Mouse (Mus musculus) layer of hippocampus, postnatal 25 days (tissue): Measurements from ENCODE around the gene Cdcp1. TPM values are rescaled to one million over a fixed set of nuclear protein-coding genes. Genes with fewer than 3 reads are reported as not detected.

Experiments
- DNase-seq, 2 experiments: peaks; one replicate each; pipeline ENCODE4 v3.0.0; 2022; ENCODE audit warnings: mixed read lengths in 2 of 2, low spot score in 1 of 2; ENCODE audit errors: extremely low spot score in 1 of 2
- total RNA-seq, 2 experiments: library from RNA; stranded (reverse); gene quantifications; 2 replicates each; pipeline ENCODE4 v1.2.3; 2021

The Cdcp1 gene
- total RNA-seq, 2 experiments from 2014 or later, result not detected

GRCm38 (mm10) chr9:123156910-123157361, 58.9 kb downstream of the Cdcp1 start:
- DNase-seq, result peak in 1 of 2 experiments; percentile 28

- DNase-seq, result no peak
These were observed 62.7 kb downstream of the Cdcp1 start for GRCm38 (mm10) chr9:123153121-123153520.

- DNase-seq, result no peak
These were observed 63.8 kb downstream of the Cdcp1 start for GRCm38 (mm10) chr9:123152026-123152425.

GRCm38 (mm10) chr9:123151561-123151960, 64.3 kb downstream of the Cdcp1 start:
- DNase-seq, result no peak

GRCm38 (mm10) chr9:123150241-123151020, 65.4 kb downstream of the Cdcp1 start, which contains the start of gene Clec3b:
Gene Clec3b, plus strand, starts transcription at chr9:123150946.
- peak in 1 of 2 experiments; percentile 24 for DNase-seq

- DNase-seq, result no peak
These were observed 67.4 kb downstream of the Cdcp1 start for GRCm38 (mm10) chr9:123148430-123148829.

GRCm38 (mm10) chr9:123139887-123140614, 75.8 kb downstream of the Cdcp1 start:
- no peak for DNase-seq

GRCm38 (mm10) chr9:123138891-123139474, 76.9 kb downstream of the Cdcp1 start:
- DNase-seq, result no peak

- DNase-seq, result no peak
These were observed 78.7 kb downstream of the Cdcp1 start for GRCm38 (mm10) chr9:123136953-123137682.

GRCm38 (mm10) chr9:123132994-123133393, 82.8 kb downstream of the Cdcp1 start:
- DNase-seq, result no peak

- DNase-seq, result no peak
These were observed 88.2 kb downstream of the Cdcp1 start for GRCm38 (mm10) chr9:123127663-123128062.

- DNase-seq, result no peak
These were observed 91.3 kb downstream of the Cdcp1 start for GRCm38 (mm10) chr9:123124413-123124981.

- DNase-seq, result no peak
These were observed 92.0 kb downstream of the Cdcp1 start for GRCm38 (mm10) chr9:123123571-123124412.

- DNase-seq, result no peak
These were observed 92.8 kb downstream of the Cdcp1 start for GRCm38 (mm10) chr9:123123017-123123416.

Other genes with a start within 250 kb of the Cdcp1 start
- gene Tmem42, start 194.7 kb downstream of the Cdcp1 start, total RNA-seq, result 10 to 100 TPM; 26.3 to 28.9 TPM
- gene Tgm4, start 181.3 kb downstream of the Cdcp1 start, total RNA-seq, result 1 to 10 TPM; 1.7 to 2.0 TPM
- gene Zdhhc3, start 102.8 kb downstream of the Cdcp1 start, total RNA-seq, result 10 to 100 TPM; 61.9 to 64.1 TPM
- gene Exosc7, start 102.8 kb downstream of the Cdcp1 start, total RNA-seq, result 10 to 100 TPM; 40.0 to 42.9 TPM
- 1 to 10 TPM; 3.1 to 3.9 TPM for gene Clec3b, start 65.1 kb downstream of the Cdcp1 start, total RNA-seq
- 10 to 100 TPM; 42.0 to 45.1 TPM for gene Tmem158, start 44.7 kb upstream of the Cdcp1 start, total RNA-seq
- 10 to 100 TPM; 45.7 to 46.6 TPM for gene Lars2, start 150.9 kb upstream of the Cdcp1 start, total RNA-seq